Comparison of ENCODE assay signal across 8 mouse cellular contexts in genomic region chr6:72345633-72346032, GRCm38 (mm10). TPM values are rescaled to one million over a fixed set of nuclear protein-coding genes. Genes with fewer than 3 reads are reported as not detected.
DNase-seq lines count a peak whose midpoint lies in the region; ATAC-seq lines count a peak whose summit lies in the region.

No protein-coding gene starts in this region.

- intact Hi-C loops in heart, postnatal 10 days (cut with DNase I) = no loop called here

- H3K4me3 ChIP-seq in heart, embryonic 16.5 days (ENCODE audit: low read length) = peak overlapping the region; percentile 94
- peak overlapping the region; percentile 65; the same call in 1 of the 2 replicates for H3K4me3 ChIP-seq in hindbrain, embryonic 14.5 days (replicated peaks; ENCODE audit: low read length)
- peak overlapping the region; percentile 94 for H3K4me3 ChIP-seq in midbrain, embryonic 13.5 days (replicated peaks)

- peak overlapping the region; percentile 93 for H3K4me2 ChIP-seq in heart, embryonic 16.5 days (ENCODE audit: low read depth, low read length)
- H3K4me2 ChIP-seq in hindbrain, embryonic 14.5 days (replicated peaks) = peak overlapping the region; percentile 79
- peak overlapping the region; percentile 97 for H3K4me2 ChIP-seq in midbrain, embryonic 13.5 days (replicated peaks)

- H3K9me3 ChIP-seq in heart, embryonic 16.5 days (replicated peaks; ENCODE audit: control insufficient read depth, low read length) = no peaks in the 10 kb centered on the region
- H3K9me3 ChIP-seq in hindbrain, embryonic 14.5 days (ENCODE audit: control insufficient read depth, low read length) = no peaks in the 10 kb centered on the region
- H3K9me3 ChIP-seq in midbrain, embryonic 13.5 days = no peaks in the 10 kb centered on the region

- H3K4me1 ChIP-seq in heart, embryonic 16.5 days (ENCODE audit: control insufficient read depth, insufficient read depth, low read length) = peaks cover 27% of the 10 kb centered on the region
- peaks cover 32% of the 10 kb centered on the region for H3K4me1 ChIP-seq in hindbrain, embryonic 14.5 days (replicated peaks; ENCODE audit: control insufficient read depth, insufficient read depth, low read length)
- peaks cover 45% of the 10 kb centered on the region for H3K4me1 ChIP-seq in midbrain, embryonic 13.5 days (replicated peaks)

- DNase-seq in heart, postnatal 10 days = no peak
- no peak for DNase-seq in hindbrain, embryonic 14.5 days (ENCODE audit: low spot score)
- no peak for DNase-seq in adrenal gland, adult 18-20 months (ENCODE audit: low spot score in 2 of 2)
- no peak for DNase-seq in left cerebral cortex, adult 9 months (ENCODE audit: low spot score in 2 of 2)
- DNase-seq in B cell, adult 2 months = no peak

- H3K27ac ChIP-seq in heart, embryonic 16.5 days (ENCODE audit: low read length) = peak overlapping the region; percentile 83
- H3K27ac ChIP-seq in hindbrain, embryonic 14.5 days = no peak overlapping the region
- no peak overlapping the region for H3K27ac ChIP-seq in midbrain, embryonic 13.5 days

- WGBS in heart, embryonic 16.5 days = 35% methylated on average over 6 of the region's 6 CpGs
- 52% methylated on average over 6 of the region's 6 CpGs for WGBS in hindbrain, embryonic 14.5 days
- WGBS in midbrain, embryonic 13.5 days = 53% methylated on average over 6 of the region's 6 CpGs

- no peaks in the 10 kb centered on the region for H3K27me3 ChIP-seq in heart, embryonic 16.5 days (ENCODE audit: control insufficient read depth, insufficient read depth, low read length)
- peaks cover 3% of the 10 kb centered on the region; the same call in 1 of the 2 replicates for H3K27me3 ChIP-seq in hindbrain, embryonic 14.5 days (ENCODE audit: control insufficient read depth, insufficient read depth, low read length)
- H3K27me3 ChIP-seq in midbrain, embryonic 13.5 days = no peaks in the 10 kb centered on the region

- H3K36me3 ChIP-seq in heart, embryonic 16.5 days (ENCODE audit: control insufficient read depth, insufficient read depth) = peaks cover 10% of the 10 kb centered on the region
- peaks cover 16% of the 10 kb centered on the region for H3K36me3 ChIP-seq in hindbrain, embryonic 14.5 days (replicated peaks; ENCODE audit: control insufficient read depth, insufficient read depth)
- H3K36me3 ChIP-seq in midbrain, embryonic 13.5 days = peaks cover 27% of the 10 kb centered on the region

- ATAC-seq in heart, embryonic 16.5 days (replicated peaks; ENCODE audit: extremely low read depth, insufficient read depth, low FRiP score) = no peak
- 0 out of 2 replicates have a peak, but pooled peaks have one; percentile 26 for ATAC-seq in common myeloid progenitor, adult 5-6 weeks (replicated peaks; ENCODE audit: low read depth, poor library complexity, severe bottlenecking)
- ATAC-seq in hindbrain, embryonic 14.5 days (ENCODE audit: low FRiP score) = no peak
- no peak for ATAC-seq in midbrain, embryonic 13.5 days

- peak overlapping the region; percentile 94 for H3K9ac ChIP-seq in heart, embryonic 16.5 days (ENCODE audit: low read length)
- peak overlapping the region; percentile 69 for H3K9ac ChIP-seq in hindbrain, embryonic 14.5 days
- 0 out of 2 replicates have a peak overlapping the region, but pooled peaks have one; percentile 94 for H3K9ac ChIP-seq in midbrain, embryonic 13.5 days (replicated peaks)

RNA-seq across cellular contexts. Expression of gene Usp39, which starts 0.6 kb away (rescaled TPM):
- 26.3 and 27.3 TPM in 2 replicates for polyA plus RNA-seq in heart, embryonic 16.5 days (2015; fragmentation: Nextera tagmentation; extraction: Ambion mirVana)
- total RNA-seq in heart, postnatal 10 days (2021) = 10 to 100 TPM; 19.3 to 24.6 TPM
- total RNA-seq in common myeloid progenitor, adult 5-6 weeks (2017) = 122 and 147 TPM in 2 replicates
- polyA plus RNA-seq in hindbrain, embryonic 14.5 days (2014; fragmentation: Nextera tagmentation; extraction: Ambion mirVana) = 54.3 and 58.2 TPM in 2 replicates
- 51.5 and 53.4 TPM in 2 replicates for polyA plus RNA-seq in midbrain, embryonic 13.5 days (2015; fragmentation: Nextera tagmentation; extraction: Ambion mirVana)
- total RNA-seq in adrenal gland, adult 18-20 months (2021) = 10 to 100 TPM; 30.9 to 31.7 TPM

RNA-seq across cellular contexts. Expression of gene 0610030E20Rik, which starts 1.5 kb away (rescaled TPM):
- 16.0 TPM in 2 replicates for polyA plus RNA-seq in heart, embryonic 16.5 days (2015; fragmentation: Nextera tagmentation; extraction: Ambion mirVana)
- 10 to 100 TPM; 13.4 to 13.9 TPM for total RNA-seq in heart, postnatal 10 days (2021)
- 25.2 and 25.8 TPM in 2 replicates for total RNA-seq in common myeloid progenitor, adult 5-6 weeks (2017)
- 13.7 and 15.9 TPM in 2 replicates for polyA plus RNA-seq in hindbrain, embryonic 14.5 days (2014; fragmentation: Nextera tagmentation; extraction: Ambion mirVana)
- polyA plus RNA-seq in midbrain, embryonic 13.5 days (2015; fragmentation: Nextera tagmentation; extraction: Ambion mirVana) = 21.7 and 23.9 TPM in 2 replicates
- 10 to 100 TPM; 24.2 to 33.2 TPM for total RNA-seq in adrenal gland, adult 18-20 months (2021)

RNA-seq across cellular contexts. Expression of gene Tmem150a, which starts 9.6 kb away (rescaled TPM):
- polyA plus RNA-seq in heart, embryonic 16.5 days (2015; fragmentation: Nextera tagmentation; extraction: Ambion mirVana) = 12.9 and 13.8 TPM in 2 replicates
- total RNA-seq in heart, postnatal 10 days (2021) = 10 to 100 TPM; 13.6 to 17.1 TPM
- total RNA-seq in common myeloid progenitor, adult 5-6 weeks (2017) = 1.2 TPM in 1 of 2 replicates, not detected in the other
- polyA plus RNA-seq in hindbrain, embryonic 14.5 days (2014; fragmentation: Nextera tagmentation; extraction: Ambion mirVana) = 24.5 and 26.8 TPM in 2 replicates
- 10.3 and 11.5 TPM in 2 replicates for polyA plus RNA-seq in midbrain, embryonic 13.5 days (2015; fragmentation: Nextera tagmentation; extraction: Ambion mirVana)
- 10 to 100 TPM; 24.3 to 24.4 TPM for total RNA-seq in adrenal gland, adult 18-20 months (2021)

RNA-seq across cellular contexts. Expression of gene Rnf181, which starts 21.1 kb away (rescaled TPM):
- polyA plus RNA-seq in heart, embryonic 16.5 days (2015; fragmentation: Nextera tagmentation; extraction: Ambion mirVana) = 92.2 and 93.6 TPM in 2 replicates
- total RNA-seq in heart, postnatal 10 days (2021) = 10 to 100 TPM; 45.6 to 51.5 TPM
- 30.2 and 44.7 TPM in 2 replicates for total RNA-seq in common myeloid progenitor, adult 5-6 weeks (2017)
- 127 and 136 TPM in 2 replicates for polyA plus RNA-seq in hindbrain, embryonic 14.5 days (2014; fragmentation: Nextera tagmentation; extraction: Ambion mirVana)
- polyA plus RNA-seq in midbrain, embryonic 13.5 days (2015; fragmentation: Nextera tagmentation; extraction: Ambion mirVana) = 127 and 132 TPM in 2 replicates
- 100 to 1,000 TPM; 187 to 460 TPM for total RNA-seq in adrenal gland, adult 18-20 months (2021)

RNA-seq across cellular contexts. Expression of gene Vamp5, which starts 34.6 kb away (rescaled TPM):
- polyA plus RNA-seq in heart, embryonic 16.5 days (2015; fragmentation: Nextera tagmentation; extraction: Ambion mirVana) = 40.1 and 46.0 TPM in 2 replicates
- 10 to 100 TPM; 46.5 to 57.8 TPM for total RNA-seq in heart, postnatal 10 days (2021)
- 83.8 and 85.7 TPM in 2 replicates for total RNA-seq in common myeloid progenitor, adult 5-6 weeks (2017)
- polyA plus RNA-seq in hindbrain, embryonic 14.5 days (2014; fragmentation: Nextera tagmentation; extraction: Ambion mirVana) = 21.8 and 23.6 TPM in 2 replicates
- 14.5 and 15.9 TPM in 2 replicates for polyA plus RNA-seq in midbrain, embryonic 13.5 days (2015; fragmentation: Nextera tagmentation; extraction: Ambion mirVana)
- total RNA-seq in adrenal gland, adult 18-20 months (2021) = 10 to 100 TPM; 22.9 to 25.5 TPM
